Mouse (Mus musculus): Measurements from ENCODE around the gene Rdh9. TPM values are rescaled to one million over a fixed set of nuclear protein-coding genes. Genes with fewer than 3 reads are reported as not detected.

The Rdh9 gene
- total RNA-seq (2014; fragmentation: Nextera tagmentation), result not detected in 2 replicates
- not detected in 2 replicates for total RNA-seq (2017)

DNA sequence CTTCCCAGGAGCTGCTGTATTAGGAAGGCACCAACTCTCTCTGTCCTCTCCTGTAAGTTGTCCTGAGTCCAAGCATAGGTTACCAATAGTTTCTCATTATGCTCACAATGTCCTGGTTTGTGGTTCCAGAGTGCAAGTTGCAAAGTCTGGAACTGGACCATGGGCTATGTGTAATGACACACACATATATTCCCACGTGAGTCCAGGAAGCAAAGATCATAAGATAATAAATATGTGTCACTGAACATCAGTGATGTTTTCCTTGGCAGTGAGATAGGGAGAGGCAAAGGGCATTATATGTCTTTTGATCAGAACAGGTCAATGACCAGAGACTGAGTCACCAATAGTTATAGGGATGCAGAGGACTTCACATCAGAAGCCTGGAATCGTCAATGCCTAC lies at the start of gene Rdh9:
Rdh9 (plus strand) TSS at position 376 of the 400 bp plus-strand sequence.
- ATAC-seq (replicated peaks; ENCODE audit: poor library complexity, severe bottlenecking), result no peak

DNA sequence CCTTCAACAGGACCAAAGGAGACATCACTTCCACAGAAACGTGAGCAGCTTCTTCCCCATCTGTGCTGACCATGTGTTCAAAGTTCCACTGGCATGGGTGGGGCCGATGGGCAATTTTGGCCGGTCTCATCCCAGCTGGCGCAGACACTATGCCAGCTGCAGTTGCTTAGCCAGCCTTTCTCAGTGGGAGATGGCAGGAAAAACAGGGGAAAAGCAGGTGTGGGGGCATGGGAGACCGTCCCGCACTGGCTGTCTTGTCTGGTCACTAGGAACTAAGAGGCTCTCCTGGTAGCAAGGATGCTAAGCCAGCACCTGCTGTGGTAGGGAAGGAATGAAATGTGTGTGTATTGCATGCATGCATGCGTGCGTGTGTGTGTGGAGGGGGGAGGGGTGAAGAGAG lies 47.7 kb upstream of the Rdh9 start:
- no peak for ATAC-seq (replicated peaks; ENCODE audit: poor library complexity, severe bottlenecking)

DNA sequence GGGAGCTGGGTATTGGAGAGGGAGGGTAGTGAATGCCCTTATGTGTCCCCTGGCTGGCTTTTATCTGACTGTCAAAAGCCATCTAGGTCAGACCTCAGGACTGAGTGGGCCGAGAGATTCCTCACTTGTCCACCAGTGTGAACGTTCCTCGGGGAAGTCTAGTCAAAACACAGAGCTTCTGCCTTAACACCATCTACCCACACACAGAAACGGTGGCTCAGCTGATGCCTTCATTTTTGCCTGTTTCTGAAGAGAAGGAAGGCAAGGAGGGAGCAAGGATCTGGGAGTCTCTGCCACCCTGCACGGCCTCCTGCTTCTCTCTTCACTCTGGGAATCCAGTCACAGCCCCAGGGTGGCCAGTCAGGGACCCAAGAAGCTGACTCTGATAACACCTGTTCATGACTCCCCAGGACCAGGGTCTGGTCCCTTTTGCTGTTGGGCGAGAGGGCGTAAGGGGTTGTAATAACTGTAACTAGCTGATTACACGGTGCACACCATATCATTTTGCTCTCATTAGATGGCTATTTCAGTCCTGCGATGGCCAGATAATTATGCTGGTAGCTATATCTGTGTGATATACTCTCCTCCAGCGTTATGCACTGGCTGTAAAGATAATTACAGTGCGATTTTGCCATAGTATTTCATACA lies 45.8 kb upstream of the Rdh9 start:
- no peak for ATAC-seq (replicated peaks; ENCODE audit: poor library complexity, severe bottlenecking)

DNA sequence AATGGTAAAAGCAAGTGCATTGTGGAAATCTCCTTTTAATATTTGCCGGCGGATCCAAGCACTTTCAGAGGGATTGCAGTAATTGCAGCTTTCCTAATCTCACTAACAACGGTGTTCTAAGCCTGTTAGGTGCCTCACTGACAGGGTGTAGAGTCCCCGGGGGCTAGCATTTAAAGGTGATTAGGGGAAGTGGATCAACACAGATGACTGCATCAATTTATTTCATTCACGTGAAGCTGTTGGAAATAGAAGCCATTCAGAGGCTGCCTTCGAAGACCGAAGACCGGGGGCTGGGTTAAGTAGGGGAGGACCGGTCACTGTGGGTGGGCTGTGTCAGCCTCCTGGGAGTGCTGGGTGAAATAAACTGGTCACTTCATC lies 45.3 kb upstream of the Rdh9 start:
- no peak for ATAC-seq (replicated peaks; ENCODE audit: poor library complexity, severe bottlenecking)

DNA sequence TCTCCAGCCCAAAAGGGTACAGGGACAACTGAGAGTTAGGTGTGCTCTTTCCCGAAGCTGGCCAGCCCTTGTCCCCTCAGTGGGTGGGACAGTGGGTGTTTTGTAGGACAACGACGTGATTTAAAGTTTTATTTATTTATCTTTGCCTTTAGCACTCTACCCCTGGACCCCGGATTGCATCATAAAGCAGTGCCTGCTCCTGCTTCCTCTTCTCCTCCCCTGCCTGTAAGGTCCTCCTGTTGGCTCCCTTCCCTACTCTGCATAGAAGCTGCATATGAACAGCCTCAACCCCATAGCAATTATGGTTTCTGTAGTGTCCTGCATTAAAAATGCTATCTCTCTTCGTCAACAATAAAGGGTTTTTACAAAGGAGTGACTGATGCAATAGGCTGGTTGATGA lies 44.8 kb upstream of the Rdh9 start:
- peak; percentile 86 for ATAC-seq (replicated peaks; ENCODE audit: poor library complexity, severe bottlenecking)

DNA sequence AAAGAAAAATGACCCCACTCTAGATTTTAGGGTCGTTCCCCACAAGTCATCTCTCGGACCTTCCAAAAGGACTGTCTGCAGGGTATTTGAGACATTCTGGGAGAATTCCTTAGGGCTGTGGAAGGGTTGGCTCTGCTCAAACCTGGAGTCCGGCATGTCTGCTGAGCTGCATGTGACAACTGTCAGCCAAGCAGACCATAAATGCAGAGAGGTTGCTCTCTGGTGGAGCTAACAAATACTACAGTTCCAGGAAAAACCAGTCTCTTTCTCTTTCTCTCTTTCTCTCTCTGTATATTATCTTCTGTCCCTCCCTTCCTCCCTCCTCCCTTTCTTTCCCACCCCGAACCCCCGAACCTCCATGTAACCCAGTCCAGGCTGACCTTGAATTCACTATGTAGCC lies 41.8 kb upstream of the Rdh9 start:
- no peak for ATAC-seq (replicated peaks; ENCODE audit: poor library complexity, severe bottlenecking)

DNA sequence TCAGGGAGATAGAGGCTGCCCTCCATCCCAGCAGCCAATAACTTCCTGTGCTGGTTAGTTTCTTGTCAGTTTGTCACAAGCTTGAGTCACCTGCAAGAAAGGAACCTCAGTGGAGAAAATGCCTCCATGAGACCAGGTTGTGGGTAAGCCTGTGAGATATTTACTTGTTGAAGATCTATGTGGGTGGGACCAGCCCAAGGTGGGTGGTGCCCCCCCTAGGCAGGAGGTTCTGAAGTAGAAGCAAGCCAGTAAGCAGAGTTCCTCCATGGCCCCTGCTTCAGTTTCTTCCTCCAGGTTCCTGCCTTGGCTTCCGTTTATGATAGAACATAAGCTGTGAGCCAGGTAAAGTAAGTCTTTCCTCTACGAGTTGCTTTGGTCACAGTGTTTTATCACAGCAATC lies 39.9 kb upstream of the Rdh9 start:
- no peak for ATAC-seq (replicated peaks; ENCODE audit: poor library complexity, severe bottlenecking)

DNA sequence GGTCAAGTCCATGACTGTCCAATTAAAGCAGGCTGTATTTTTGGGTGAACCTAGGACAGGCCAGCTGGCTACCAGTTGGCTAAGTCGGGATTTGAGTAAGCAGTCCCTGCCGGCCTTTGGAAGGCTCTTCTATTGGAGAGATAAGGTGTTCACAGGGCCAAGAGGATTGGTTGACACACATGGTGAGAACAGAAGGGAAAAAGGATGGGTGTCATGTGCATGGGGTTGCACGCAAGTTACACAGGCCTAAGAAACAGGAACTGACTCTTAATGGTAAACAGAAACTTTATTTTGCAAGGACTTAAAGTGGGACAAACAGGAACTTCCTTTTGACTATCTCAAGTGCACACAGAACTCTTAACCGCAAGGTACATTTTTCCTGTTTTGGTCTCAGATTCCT lies 39.3 kb upstream of the Rdh9 start:
- ATAC-seq (replicated peaks; ENCODE audit: poor library complexity, severe bottlenecking), result peak; percentile 74

DNA sequence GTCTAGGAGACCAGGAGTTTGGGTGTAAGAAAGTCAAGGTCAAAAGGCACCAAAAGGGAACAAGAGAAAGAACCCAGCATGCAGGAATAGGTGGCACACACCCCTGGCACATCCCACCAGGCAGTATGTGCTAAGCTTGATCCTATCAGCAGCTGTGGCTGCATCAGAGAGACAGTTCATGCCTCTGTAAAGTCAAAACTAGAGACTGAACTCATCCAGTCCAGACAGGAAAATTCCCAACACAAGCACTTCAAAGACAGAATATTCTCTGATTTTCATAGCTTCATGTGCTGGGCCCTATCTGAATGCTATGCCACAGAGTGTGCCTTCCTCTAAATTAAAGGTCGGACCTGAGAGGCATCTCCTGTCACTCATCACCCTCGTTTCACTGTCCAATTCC lies 38.6 kb upstream of the Rdh9 start:
- no peak; the same call in 1 of the 2 replicates for ATAC-seq (replicated peaks; ENCODE audit: poor library complexity, severe bottlenecking)

DNA sequence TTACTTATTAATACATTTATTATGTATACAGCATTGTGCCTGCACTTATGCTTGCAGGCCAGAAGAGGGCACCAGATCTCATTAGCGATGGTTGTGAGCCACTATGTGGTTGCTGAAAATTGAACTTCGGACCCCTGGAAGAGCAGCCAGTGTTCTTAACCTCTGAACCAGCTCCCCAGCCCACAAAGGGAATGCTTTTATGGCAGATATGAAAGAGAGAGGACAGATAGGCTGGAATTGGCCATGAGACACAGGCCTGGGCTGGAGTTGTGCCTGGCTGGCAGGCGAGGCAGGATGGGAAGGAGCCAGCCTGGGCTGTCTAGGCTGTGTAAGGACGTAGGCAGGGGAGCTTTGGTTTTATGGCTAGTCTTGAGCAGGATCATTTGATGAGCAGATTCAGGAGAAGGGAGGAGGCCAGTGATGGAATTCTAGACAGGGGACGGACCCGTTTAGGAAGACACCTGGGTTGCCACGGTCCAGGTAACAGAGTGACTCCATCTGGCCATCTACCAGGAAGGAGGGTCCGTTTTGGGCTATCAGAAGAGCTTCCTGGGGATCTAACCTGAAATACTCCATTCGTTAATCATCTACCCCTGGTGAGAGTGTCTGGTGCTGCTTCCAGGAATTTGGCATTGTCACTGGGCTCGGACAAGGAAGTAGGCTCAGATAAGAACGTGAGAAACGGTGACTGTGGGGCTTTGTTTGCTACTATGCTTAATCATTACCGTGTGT lies 37.9 kb upstream of the Rdh9 start:
- no peak for ATAC-seq (replicated peaks; ENCODE audit: poor library complexity, severe bottlenecking)

DNA sequence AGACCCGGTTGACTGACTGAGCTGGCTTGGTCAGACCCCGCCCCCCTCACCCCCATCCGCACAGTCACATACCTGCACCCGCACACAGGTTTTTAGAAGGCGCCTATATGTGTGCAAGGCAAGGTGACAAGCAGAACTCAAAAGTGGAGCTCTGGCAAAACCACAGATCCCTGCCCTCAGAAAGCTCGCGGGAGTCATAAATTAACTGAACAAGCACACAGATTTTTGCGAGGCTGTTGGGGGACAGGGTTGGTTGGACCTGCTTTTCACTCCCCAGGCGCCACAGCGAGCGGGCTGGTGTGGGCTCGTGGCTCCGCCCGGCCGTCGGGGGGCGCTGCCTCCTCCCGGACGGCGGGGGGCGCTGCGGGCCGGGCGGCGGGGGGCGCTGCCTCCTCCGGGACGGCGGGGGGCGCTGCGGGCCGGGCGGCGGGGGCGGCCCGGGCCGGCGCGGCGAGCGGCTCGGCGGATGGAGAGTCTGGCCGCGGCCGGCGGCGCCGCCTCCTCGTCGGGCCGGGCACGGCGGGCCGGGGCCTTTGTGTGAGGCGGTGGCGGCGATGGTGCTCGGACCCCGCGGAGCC lies 37.0 kb upstream of the Rdh9 start, which contains the start of gene Zbtb39:
Zbtb39 (plus strand) TSS at position 456 of the 578 bp plus-strand sequence.
- peak; percentile 63 for ATAC-seq (replicated peaks; ENCODE audit: poor library complexity, severe bottlenecking)

DNA sequence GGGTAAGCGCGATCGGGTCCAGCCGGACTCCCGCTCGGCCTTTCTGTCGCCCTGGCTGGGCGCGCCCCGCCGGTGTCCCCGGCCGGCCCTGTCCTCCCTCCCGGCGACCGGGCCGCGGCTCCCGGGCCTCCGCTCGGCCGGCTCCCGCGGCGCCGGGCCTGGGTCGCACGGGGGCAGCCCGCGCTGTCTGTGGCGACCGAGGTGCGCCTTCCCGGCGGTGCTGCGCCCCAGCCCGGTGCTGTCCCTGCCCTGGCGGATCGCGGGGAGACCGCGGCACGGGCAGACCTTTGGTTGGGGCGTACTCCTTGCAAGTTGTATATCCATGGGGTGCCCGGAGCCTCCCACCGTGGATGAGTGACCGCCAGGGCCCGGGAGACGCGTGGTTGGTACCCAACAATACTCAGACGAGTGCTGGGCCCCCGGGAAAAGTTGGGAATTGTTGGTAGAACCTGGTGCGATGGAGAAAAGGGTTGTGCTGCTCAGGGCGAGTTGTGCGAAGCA lies 36.5 kb upstream of the Rdh9 start:
- ATAC-seq (replicated peaks; ENCODE audit: poor library complexity, severe bottlenecking), result no peak

DNA sequence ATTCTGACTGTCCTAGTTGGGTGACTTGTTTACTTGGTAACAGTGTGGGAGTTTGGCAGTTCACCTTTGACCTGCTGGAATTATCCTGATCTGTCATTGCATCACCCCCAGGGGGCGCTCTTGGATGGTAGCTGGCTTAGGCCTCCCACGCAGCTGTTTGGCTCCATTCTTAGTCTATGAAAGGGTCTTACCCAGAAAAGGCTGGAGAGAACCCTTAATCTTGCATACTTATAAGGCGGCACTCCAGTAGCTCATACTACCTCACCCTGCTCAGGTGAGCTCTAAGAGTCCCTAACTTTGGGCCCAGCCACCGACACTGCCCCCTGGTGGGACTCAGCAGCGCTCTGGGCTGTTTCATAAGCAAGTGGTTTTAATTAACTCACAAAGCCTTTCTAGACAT lies 31.5 kb upstream of the Rdh9 start:
- ATAC-seq (replicated peaks; ENCODE audit: poor library complexity, severe bottlenecking), result peak; percentile 42; the same call in 1 of the 2 replicates

DNA sequence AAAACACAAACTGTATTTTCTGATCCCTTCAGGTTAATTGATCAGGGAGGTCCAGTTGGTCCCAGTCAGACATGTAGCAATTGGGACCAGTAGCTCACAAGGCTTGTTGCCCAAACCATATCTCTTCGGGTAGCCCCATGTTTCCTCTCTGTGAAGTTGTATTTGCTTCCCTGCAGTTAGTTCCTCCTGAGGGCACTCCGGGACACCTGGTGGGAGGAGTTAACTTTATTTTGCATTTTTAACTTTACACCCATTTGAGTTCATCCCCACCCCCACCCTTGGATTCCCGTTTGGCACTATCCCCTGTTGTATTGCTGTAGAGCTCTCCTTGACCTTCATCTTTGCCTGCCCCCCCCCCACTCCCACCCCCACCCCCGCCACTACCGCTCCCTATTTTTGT lies 30.3 kb upstream of the Rdh9 start:
- ATAC-seq (replicated peaks; ENCODE audit: poor library complexity, severe bottlenecking), result 0 out of 2 replicates have a peak, but pooled peaks have one; percentile 25

DNA sequence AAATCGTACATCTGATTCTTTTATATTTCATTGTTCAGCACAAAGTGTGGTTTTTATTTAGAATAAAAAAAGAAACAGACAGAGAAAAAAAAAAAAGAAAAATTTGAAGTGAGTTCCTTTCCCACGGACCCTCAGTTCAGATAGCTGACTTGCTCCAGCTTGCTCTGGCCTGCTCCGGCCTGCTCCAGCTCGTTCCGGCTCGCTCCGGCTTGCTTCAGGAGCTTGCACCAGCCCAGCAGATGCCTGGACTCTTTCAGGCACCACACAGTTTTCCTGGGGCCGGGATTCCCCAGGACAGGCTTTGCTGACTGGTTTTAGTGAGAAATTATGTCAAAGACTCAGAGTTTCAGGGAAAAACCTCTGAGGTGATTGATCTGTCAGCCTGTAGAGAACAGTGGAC lies 28.9 kb upstream of the Rdh9 start:
- ATAC-seq (replicated peaks; ENCODE audit: poor library complexity, severe bottlenecking), result no peak

DNA sequence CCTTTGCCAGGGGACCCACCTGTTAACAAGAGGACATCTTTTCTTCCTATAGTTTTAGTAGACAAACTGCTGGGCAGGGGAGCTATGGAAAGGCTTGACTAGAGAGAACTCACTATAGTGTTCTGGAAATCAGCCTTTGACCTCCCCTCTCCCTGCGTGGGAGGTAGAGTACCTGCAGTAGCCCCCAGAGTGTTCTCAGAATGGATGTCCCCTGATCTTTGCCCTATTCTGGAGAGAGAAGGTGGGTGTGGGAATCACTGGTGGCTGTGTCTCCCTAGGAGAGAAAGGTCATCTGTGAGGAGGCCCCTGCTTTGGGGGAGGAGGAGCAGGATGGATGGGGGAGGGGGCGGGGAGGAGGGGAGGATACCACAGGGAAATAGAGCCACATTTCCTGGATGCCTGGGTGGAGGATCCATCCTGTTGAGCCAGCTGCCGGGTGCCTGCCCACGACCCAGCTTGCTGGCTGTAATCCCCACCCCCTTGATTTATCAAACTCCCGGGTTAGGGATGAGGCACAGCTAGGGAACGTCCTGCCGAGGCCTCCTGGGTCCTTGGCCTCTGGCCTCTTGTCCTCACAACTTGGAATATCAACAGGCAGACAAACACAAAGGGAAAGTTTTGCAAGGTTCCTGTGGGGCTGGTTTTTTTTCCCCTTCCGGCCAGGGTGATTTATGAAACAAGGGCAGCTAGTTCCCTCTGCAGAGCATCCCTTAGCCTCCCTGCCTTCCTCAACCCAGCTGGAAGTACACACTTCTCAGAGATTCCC lies 27.2 kb upstream of the Rdh9 start:
- peak; percentile 29; the same call in 1 of the 2 replicates for ATAC-seq (replicated peaks; ENCODE audit: poor library complexity, severe bottlenecking)

DNA sequence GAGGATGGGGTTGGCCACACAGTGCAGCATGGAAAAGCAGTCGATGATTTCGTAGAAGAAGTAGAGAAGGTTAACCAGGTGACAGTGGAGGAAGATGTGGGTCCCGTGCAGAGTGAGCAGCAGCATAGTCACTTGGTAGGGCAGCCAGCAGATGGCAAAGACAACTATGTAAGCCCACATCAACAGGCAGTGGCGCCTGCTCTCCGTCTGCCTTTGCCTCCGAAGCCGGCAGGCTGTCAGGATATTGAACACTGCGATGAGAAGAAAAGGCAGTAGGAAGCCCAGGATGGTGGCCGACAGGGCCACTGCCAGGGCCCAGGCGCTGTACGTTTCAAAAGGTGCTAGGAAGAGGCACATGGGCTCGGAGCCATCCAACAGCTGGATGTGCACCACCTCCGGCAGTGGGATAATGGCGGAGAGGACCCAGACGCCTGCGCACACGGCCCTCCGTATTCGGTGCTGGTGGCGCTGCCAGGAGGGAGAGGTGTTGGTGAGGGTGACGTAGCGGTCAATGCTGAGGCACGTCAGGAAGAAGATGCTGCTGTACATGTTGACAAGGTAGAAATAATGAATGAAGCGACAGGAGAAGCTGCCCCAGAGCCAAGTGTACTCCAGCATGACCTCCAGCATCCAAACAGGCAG lies 25.9 kb upstream of the Rdh9 start:
- ATAC-seq (replicated peaks; ENCODE audit: poor library complexity, severe bottlenecking), result no peak

DNA sequence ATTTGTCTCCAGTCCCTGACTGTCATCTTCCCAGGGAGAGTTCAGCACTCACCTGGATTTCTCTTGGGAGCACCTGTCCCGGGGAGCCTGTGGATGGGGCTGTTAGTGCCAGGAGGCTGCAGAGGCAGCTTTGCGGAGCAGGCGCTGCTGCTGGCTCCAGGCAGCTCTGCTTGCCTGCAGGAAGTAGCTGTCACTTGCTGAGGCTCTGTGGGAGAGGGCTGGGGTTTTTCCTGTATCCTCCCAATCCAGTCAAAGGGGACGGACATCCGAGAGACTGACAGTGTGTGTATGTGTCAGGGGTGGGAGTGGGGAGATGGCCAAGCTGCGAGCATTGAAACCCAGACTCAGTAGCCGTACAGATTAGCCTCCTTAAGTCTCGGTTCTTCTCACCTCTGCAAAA lies 24.6 kb upstream of the Rdh9 start, which contains the start of gene Gpr182:
Gpr182 (minus strand) TSS at position 185 of the 400 bp plus-strand sequence.
- ATAC-seq (replicated peaks; ENCODE audit: poor library complexity, severe bottlenecking), result no peak

DNA sequence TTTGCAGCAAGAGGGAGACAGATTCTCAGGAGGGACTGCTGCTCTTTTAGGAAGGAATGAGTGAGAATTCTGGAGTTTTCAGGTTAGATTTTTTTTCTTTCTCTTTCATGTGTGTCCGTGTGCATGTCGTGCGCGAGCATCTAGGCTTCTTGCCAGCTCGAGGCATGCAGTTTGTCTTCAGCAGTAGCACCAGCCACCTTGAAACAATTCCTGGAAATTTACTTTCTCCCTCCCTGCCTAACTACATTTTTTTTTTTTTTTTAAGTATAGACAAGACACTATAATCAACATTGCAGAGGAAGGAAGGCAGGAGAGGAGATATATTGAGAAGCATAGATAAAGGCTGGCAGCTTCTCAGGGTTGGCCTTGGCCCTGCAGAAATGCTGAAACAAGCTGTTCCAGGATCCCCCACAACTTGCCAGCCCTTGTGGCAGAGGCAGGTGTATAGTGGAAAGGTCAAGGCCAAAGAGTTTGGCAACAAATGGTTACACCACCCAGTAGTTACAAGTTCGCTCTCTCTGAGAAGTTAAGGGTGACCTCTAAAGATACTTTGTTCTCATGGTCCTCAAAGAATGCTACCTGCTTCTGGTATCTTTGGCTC lies 21.5 kb upstream of the Rdh9 start:
- no peak for ATAC-seq (replicated peaks; ENCODE audit: poor library complexity, severe bottlenecking)

DNA sequence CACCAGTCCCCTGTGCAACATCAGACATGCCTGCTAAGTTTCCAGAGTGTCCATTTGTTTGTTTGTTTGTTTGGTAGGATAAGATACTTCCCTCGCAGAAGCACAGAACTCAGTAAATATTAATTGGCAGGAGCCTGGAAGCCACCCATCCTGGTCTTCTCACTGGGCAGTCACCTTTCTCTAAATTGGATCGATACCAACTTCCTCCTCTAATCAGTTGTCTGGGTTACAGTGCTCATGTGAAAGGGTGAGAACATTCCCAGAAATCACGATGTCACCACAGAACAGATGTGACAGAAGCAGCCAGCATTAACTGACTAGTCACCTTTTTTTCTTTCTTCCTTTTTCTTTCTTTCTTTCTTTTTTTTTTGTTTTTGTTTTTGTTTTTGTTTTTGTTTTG lies 20.9 kb upstream of the Rdh9 start:
- ATAC-seq (replicated peaks; ENCODE audit: poor library complexity, severe bottlenecking), result no peak
